Mouse (Mus musculus) cerebral cortex, adult 2 months (tissue): ENCODE data around the gene Plet1.

Source experiments
- WGBS: fragments of 180-500 bp; shearing (Covaris S2); methylation state at CpG from one replicate; pipeline ENCODE4 v1.1.7; 2018; 5-methylcytosine and 5-hydroxymethylcytosine counted together

Gene Plet1

DNA sequence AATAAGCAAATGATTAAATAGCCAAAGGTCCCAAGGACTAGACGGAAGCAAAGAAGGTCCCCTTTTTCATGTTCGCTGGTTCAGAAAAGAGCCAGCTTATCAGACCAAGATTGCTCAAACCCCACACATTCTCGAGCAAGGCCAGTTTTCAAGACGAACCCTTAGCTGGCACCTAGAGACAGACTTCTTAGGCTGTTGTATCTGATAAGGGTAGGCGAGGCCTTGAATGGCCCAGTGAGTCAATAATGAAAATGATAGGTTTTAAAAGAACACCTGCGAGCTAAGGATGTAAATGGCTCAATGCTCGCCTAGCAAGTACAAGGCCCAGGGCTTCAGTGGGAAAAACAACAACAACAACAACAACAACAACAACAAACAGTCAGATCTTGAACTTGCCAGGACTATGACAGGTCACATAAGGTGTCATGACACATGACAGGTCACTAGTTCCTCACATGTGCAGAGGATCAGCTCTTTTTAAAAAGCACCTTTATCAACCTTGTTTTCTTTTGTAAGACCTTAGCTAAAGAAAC lies 42.3 kb downstream of the Plet1 start:
- WGBS, result 91% methylated on average over 7 of the region's 7 CpGs

DNA sequence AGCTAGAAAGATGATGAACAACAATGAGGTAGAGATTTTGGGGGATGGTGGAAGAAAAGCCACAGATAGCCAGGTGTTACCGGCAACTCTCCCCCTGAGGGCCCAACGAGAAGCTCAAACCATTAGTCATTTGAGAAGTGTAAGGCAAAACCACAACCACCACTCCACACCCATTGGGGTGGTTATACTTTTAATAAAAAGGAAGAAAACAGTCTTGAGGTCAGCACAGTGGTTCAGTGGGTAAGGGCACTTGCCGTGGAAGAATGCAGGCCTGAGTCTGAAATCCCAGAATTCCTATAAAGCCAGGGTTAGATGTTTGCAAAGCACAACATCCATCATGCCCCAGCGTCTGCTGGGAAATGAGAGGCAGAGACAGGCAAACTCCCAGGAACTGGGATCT lies 43.0 kb downstream of the Plet1 start:
- 91% methylated on average over 4 of the region's 4 CpGs for WGBS

DNA sequence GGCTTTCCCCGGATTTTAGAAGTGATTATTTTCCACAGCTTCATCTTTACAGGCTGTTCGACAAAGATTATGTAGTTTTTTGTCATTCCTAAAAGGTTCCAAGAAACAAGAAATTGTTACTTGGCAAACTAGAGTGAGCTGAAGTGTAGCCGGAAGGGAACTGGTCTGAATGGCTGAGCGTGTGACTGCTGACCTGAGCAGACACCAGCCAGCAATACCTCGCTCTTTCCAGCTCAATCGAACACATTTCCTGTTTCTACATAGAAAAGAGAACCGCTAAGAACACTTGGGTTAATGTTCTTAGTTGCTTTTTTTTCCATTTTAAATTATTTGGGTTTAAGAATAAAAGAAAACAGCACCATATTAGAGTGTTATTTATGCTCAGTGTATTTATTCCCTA lies 45.8 kb downstream of the Plet1 start:
- WGBS, result 30% methylated on average over 7 of the region's 7 CpGs

DNA sequence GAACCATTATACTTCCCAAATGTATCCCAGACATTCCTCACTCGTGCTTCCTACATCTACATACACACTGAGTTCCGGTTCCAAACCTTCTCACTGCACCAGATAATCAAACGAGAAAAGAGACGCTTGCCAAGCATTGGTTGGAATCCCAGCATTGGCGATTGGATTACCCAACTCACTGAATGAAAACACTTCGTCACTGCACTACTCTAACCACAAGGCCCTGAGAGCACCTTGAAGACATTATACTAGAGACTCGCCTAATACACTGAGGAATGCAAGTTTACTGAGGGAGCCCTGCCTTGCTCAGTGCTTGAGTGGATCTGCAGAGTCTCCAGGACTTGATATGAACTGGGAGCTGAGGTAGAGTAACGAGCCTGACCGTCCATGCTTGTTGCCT lies 48.1 kb downstream of the Plet1 start:
- 66% methylated on average over 9 of the region's 9 CpGs for WGBS

GRCm38 (mm10) chr9:50547859-50548478 lies 53.6 kb downstream of the Plet1 start:
- WGBS, result 69% methylated on average over 5 of the region's 5 CpGs

- 91% methylated on average over 4 of the region's 4 CpGs for WGBS
Observed at GRCm38 (mm10) chr9:50548936-50549335, 54.6 kb downstream of the Plet1 start.

- WGBS, result 81% methylated on average over 5 of the region's 5 CpGs
Observed at GRCm38 (mm10) chr9:50552206-50552605, 57.9 kb downstream of the Plet1 start.

DNA sequence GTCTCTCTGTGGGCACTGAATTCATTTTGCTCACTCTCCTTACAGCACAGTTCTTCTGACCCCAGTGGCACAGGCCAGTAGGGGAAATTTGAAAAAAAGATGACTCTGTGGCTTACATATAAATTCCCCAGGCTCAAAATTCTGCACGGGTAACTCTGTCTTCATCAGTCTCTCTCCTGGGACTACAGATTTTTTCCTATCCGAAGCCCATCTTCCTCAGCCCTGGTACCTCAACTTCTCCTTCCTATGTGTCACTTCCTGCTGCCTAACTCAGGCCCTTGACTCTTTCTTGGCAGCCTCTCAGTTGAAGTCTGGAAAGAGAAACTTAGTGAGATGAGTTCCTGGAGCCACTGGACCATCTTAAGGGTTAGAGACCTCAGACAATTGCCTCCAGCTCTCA lies 59.2 kb downstream of the Plet1 start:
- 72% methylated on average over 2 of the region's 2 CpGs for WGBS

- WGBS, result 21% methylated on average over 12 of the region's 12 CpGs
Observed at GRCm38 (mm10) chr9:50554241-50555093, 60.1 kb downstream of the Plet1 start, which contains the start of gene Il18. Gene Il18, plus strand, starts transcription at chr9:50554827.

DNA sequence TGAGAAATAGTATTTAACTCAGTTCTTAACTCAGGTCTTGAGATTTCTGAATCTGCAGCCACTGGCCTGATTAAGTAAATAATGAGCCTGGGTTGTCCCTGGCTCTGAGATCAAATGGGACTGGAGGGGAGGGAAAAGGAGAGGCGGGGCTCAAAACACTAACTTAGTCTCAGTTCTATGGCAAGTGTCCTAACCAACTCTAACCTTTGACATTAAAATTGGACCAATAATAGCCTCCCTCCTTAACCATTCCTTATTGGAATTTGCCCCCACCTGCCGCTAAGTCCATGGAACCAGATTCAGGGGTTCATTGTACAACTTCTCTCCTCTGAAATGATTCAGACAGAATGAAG lies 60.7 kb downstream of the Plet1 start, which contains the start of gene Bco2:
TSS of gene Bco2 (minus strand) at position 88 of the 353 bp plus-strand sequence.
- WGBS, result 44% methylated on average over 2 of the region's 2 CpGs
